Mouse (Mus musculus) kidney, embryonic 16.5 days (tissue): ENCODE data around the gene Ecpas. TPM values are rescaled to one million over a fixed set of nuclear protein-coding genes. Genes with fewer than 3 reads are reported as not detected.

Experiments
- ATAC-seq: fragments of 200-750 bp; cut with Nextera tagmentation; 2 replicates; pipeline ENCODE4 v1.8.0; 2017; ENCODE audit warnings: moderate TSS enrichment; ENCODE audit not compliant: low FRiP score, low TSS enrichment
- H3K27ac ChIP-seq: fragments of 300-500 bp; sonication (generic); 2 replicates; pipeline ENCODE4 v1.5.1; 2014; ENCODE audit warnings: low read length
- H3K27me3 ChIP-seq: fragments of 300-500 bp; sonication (generic); 2 replicates; pipeline ENCODE4 v1.6.1; 2014; ENCODE audit warnings: low read length, control low read depth, mixed read lengths; ENCODE audit not compliant: insufficient read depth
- H3K36me3 ChIP-seq: fragments of 300-500 bp; sonication (generic); 2 replicates; pipeline ENCODE4 v1.6.1; 2014; ENCODE audit warnings: low read length, control low read depth, mixed read lengths; ENCODE audit not compliant: insufficient read depth
- H3K4me1 ChIP-seq: fragments of 300-500 bp; sonication (generic); 2 replicates; pipeline ENCODE4 v1.6.1; 2014; ENCODE audit warnings: low read length, control low read depth, mixed read lengths; ENCODE audit not compliant: insufficient read depth
- H3K4me2 ChIP-seq: fragments of 300-500 bp; sonication (generic); replicated peaks from 2 replicates; pipeline ENCODE4 v1.6.1; 2014; ENCODE audit warnings: low read depth, low read length
- H3K4me3 ChIP-seq: fragments of 300-500 bp; sonication (generic); 2 replicates; pipeline ENCODE4 v1.5.1; 2014; ENCODE audit warnings: mild to moderate bottlenecking, low read length
- H3K9ac ChIP-seq: fragments of 300-500 bp; sonication (generic); replicated peaks from 2 replicates; pipeline ENCODE4 v1.6.1; 2014; ENCODE audit warnings: low read length
- H3K9me3 ChIP-seq: fragments of 300-500 bp; sonication (generic); 2 replicates; pipeline ENCODE4 v1.6.1; 2016; ENCODE audit warnings: low read length, control low read depth
- WGBS: fragments of 180-500 bp; shearing (Covaris S2); extraction: QIAGEN DNeasy Blood & Tissue Kit; methylation state at CpG from one replicate; pipeline ENCODE4 v1.1.7; 2014; 5-methylcytosine and 5-hydroxymethylcytosine counted together
- polyA plus RNA-seq: library from polyadenylated mRNA; unstranded; fragments of >200 nt; fragmentation: Nextera tagmentation; extraction: Ambion mirVana; gene quantifications from 2 replicates; pipeline ENCODE4 v1.2.1, GENCODE M21; 2015

Ecpas gene
- polyA plus RNA-seq, 1 experiment from 2014 or later: 29.9 TPM

DNA sequence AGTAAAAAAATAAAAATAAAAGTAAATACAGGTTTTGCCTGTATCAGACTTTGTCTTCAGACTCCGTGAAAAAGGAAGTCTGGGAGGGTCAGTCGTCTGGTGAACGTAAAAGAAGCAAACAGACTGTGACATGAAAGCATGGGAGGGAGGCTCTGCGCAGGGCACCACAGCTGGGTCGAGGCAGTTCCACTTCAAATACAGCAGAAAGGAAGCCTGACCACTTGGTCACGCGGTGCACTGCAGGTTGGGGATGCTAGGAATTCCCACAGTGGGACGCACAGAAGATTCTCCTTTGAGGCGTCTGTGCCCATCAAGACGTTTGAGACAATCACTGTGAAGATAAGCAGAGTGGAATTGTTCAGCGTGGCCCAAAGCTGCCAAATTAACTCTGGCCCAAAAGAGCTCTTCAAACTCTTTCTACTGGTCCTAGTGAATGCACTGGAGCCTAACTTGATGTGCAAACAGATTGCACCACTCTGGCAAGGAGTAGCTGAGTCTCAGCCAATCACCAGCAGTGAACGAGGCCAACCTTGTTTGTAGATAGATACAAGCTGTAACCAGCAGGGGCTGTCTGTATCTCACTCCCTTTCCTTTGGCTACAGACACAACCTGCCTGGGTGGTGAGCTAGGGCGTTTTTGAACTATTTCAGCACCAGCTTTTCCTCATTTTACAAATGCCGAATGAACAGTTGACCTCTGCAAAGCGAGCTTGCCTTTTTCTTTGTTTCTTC is 22.4 kb upstream of the Ecpas start:
- Histone ChIP-seq H3K36me3 (no peaks in the 10 kb centered on the region), H3K27me3 (no peaks in the 10 kb centered on the region), H3K27ac (no peak overlapping the region), H3K4me1 (peaks cover 5% of the 10 kb centered on the region; the same call in 1 of the 2 replicates), H3K9me3 (0 out of 2 replicates have a peak, but pooled peaks cover 6% of the 10 kb centered on the region), H3K9ac (no peak overlapping the region), H3K4me3 (no peak overlapping the region), H3K4me2 (no peak overlapping the region)
- peak; percentile 85; the same call in 1 of the 2 replicates for ATAC-seq
- 35% methylated on average over 15 of the region's 15 CpGs for WGBS

DNA sequence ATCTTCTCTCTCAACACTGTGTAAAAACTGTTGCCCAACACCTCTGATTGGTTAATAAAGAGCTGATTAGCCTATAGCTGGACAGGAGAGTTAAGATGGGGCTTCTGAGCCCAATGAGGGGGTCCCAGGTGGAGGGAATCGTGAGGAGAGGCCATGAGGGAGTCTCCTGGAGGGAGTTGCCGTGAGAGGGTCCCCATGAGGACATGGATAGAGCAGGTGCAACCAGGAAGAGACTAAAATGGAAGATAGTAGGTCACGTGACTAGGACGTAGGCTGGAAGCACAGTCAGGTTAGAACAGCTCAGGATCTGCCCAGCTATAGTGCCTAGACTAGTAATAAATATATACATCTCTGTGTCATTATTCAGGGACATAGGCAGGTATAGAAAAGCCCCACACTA is 21.8 kb upstream of the Ecpas start:
- H3K4me2 ChIP-seq: no peak overlapping the region
- no peaks in the 10 kb centered on the region for H3K27me3 ChIP-seq
- 0 out of 2 replicates have a peak, but pooled peaks have one; percentile 23 for ATAC-seq
- H3K9me3 ChIP-seq: 0 out of 2 replicates have a peak, but pooled peaks cover 6% of the 10 kb centered on the region
- no peak overlapping the region for H3K27ac ChIP-seq
- no peak overlapping the region for H3K9ac ChIP-seq
- no peak overlapping the region for H3K4me3 ChIP-seq
- peaks cover 5% of the 10 kb centered on the region; the same call in 1 of the 2 replicates for H3K4me1 ChIP-seq
- no peaks in the 10 kb centered on the region for H3K36me3 ChIP-seq
- WGBS: 83% methylated on average over 4 of the region's 4 CpGs

DNA sequence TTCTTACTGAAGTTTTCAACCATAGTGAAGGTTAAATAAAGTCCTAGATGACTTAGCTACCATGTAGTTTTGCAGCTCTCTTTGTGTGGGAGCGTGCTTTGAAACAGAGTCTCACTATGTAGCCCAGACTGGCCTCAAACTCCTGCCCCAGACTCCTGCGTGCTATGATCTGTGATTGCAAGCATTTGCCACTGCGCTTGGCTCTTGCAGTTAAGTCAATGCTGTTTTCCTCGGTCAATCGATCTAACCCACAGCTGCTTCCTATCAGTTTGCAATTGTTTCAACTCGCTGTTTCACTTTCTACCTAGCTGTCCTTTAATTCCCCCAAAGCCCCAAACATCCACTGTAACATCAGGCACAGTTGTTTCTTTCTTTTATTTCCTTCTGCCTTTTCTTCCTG is 20.0 kb upstream of the Ecpas start:
- peaks cover 5% of the 10 kb centered on the region; the same call in 1 of the 2 replicates for H3K4me1 ChIP-seq
- ATAC-seq: no peak
- H3K9me3 ChIP-seq: 0 out of 2 replicates have a peak, but pooled peaks cover 6% of the 10 kb centered on the region
- H3K27me3 ChIP-seq: no peaks in the 10 kb centered on the region
- 82% methylated on average over 6 of the region's 6 CpGs for WGBS
- no peak overlapping the region for H3K4me3 ChIP-seq
- no peak overlapping the region for H3K4me2 ChIP-seq
- H3K36me3 ChIP-seq: no peaks in the 10 kb centered on the region
- no peak overlapping the region for H3K27ac ChIP-seq
- H3K9ac ChIP-seq: no peak overlapping the region

DNA sequence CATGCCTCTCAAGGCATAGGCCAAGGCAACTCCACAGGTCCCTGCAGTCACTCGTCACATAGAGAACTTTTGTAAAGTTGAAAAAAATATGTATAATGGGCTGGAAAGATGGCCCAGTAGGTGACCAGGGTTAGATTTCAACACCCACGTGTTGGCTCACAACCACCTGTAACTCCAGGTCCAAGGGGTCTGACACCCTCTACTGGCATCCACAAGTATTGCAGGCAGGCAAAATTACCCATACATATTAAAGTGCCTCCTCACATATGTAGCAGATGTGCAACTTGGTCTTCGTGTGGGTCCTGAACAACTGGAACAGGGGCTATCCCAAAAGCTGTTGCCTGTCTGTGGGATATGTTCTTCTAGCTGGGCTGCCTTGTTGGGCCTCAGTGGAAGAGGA is 15.1 kb upstream of the Ecpas start:
- H3K4me2 ChIP-seq: no peak overlapping the region
- no peaks in the 10 kb centered on the region for H3K36me3 ChIP-seq
- H3K9ac ChIP-seq: no peak overlapping the region
- no peak for ATAC-seq
- H3K4me1 ChIP-seq: no peaks in the 10 kb centered on the region
- H3K27ac ChIP-seq: no peak overlapping the region
- no peaks in the 10 kb centered on the region for H3K27me3 ChIP-seq
- no peak overlapping the region for H3K4me3 ChIP-seq
- 54% methylated on average over 3 of the region's 3 CpGs for WGBS
- 0 out of 2 replicates have a peak, but pooled peaks cover under 1% of the 10 kb centered on the region for H3K9me3 ChIP-seq

GRCm38 (mm10) chr4:58926120-58926519 is 13.6 kb upstream of the Ecpas start:
- Histone ChIP-seq H3K27me3 (no peaks in the 10 kb centered on the region), H3K4me2 (no peak overlapping the region), H3K4me1 (no peaks in the 10 kb centered on the region), H3K9ac (no peak overlapping the region), H3K9me3 (no peaks in the 10 kb centered on the region), H3K27ac (no peak overlapping the region), H3K4me3 (no peak overlapping the region), H3K36me3 (no peaks in the 10 kb centered on the region)
- no peak for ATAC-seq
- WGBS: 18% methylated on average over 2 of the region's 2 CpGs

DNA sequence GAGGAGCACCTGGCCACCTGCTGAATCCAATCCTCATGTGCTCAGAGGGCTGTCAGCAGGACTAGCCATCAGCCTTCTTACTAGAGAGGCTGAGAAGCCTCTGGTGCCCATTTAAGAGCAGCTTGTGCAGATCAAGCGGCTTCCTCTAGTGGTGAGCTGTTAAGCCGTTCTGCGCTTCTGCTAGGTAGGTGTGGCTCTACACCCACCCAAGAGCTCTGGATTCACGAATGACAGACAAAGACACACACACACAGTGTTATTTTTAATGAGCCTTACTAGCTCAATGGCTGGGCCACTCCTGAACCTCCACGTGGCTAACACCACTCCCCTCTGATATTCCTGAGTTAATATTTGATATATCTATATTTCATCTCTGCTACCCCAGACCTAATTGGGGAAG is 13.1 kb upstream of the Ecpas start:
- Histone ChIP-seq H3K9me3 (no peaks in the 10 kb centered on the region), H3K4me2 (no peak overlapping the region), H3K27ac (no peak overlapping the region), H3K36me3 (no peaks in the 10 kb centered on the region), H3K9ac (no peak overlapping the region), H3K4me3 (no peak overlapping the region), H3K4me1 (no peaks in the 10 kb centered on the region), H3K27me3 (no peaks in the 10 kb centered on the region)
- no peak for ATAC-seq
- 29% methylated on average over 5 of the region's 5 CpGs for WGBS

GRCm38 (mm10) chr4:58923933-58924332 is 11.4 kb upstream of the Ecpas start:
- WGBS: 86% methylated on average over 2 of the region's 2 CpGs

DNA sequence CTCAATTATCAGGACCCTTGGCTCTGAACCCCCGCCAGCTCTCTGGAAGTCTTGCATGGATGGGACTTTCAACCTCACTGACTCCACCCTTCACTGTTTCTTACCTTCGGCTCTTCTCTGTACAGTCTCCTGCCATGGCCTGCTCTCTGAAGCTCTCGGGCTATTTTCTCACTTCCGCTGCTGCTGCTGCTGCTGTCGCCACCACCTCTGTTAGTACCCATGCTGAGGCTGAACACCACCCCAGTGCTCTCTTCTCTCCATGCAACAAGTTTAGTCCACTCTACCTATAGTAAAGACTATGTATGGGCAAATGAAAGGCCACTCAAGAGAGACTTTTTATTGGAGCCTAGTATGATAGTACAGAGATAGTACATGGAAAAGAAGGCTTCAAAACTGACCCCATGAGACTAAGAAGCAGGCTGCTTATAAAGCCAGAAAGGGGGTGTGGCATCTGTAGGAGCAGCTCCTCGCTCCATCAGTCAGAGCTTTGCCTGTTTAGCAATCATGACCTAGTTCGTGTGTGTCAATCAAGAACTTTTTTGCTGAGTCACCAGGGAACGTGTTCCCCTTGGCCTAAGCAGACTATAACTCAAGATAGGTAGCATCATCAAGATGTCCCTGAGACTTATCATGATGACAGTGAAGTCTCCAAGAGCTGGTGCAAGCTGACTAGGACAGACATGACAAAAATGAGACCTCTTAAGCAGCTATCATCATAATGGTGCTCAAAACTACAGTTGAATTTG is 2.7 kb upstream of the Ecpas start:
- Histone ChIP-seq H3K27me3 (no peaks in the 10 kb centered on the region), H3K4me1 (peaks cover 14% of the 10 kb centered on the region), H3K9me3 (no peaks in the 10 kb centered on the region), H3K4me2 (no peak overlapping the region), H3K36me3 (no peaks in the 10 kb centered on the region), H3K4me3 (no peak overlapping the region), H3K9ac (no peak overlapping the region), H3K27ac (no peak overlapping the region)
- ATAC-seq: no peak
- 77% methylated on average over 8 of the region's 8 CpGs for whole genome bisulfite sequencing

More at GRCm38 (mm10) chr4:58923933-58924332, 11.4 kb upstream of the Ecpas start:
- no peak overlapping the region for H3K9ac ChIP-seq
- no peaks in the 10 kb centered on the region for H3K9me3 ChIP-seq
- H3K4me2 ChIP-seq: no peak overlapping the region
- no peak overlapping the region for H3K27ac ChIP-seq
- no peak overlapping the region for H3K4me3 ChIP-seq
- ATAC-seq: no peak
- no peaks in the 10 kb centered on the region for H3K27me3 ChIP-seq
- no peaks in the 10 kb centered on the region for H3K4me1 ChIP-seq
- no peaks in the 10 kb centered on the region for H3K36me3 ChIP-seq

GRCm38 (mm10) chr4:58913336-58914026 is 932 bp upstream of the Ecpas start:
- no peaks in the 10 kb centered on the region for H3K27me3 ChIP-seq
- peak overlapping the region; percentile 56; the same call in 1 of the 2 replicates for H3K4me2 ChIP-seq
- 31% methylated on average over 3 of the region's 3 CpGs for WGBS
- no peaks in the 10 kb centered on the region for H3K36me3 ChIP-seq
- H3K27ac ChIP-seq: no peak overlapping the region
- ATAC-seq: no peak
- no peaks in the 10 kb centered on the region for H3K9me3 ChIP-seq
- no peak overlapping the region for H3K4me3 ChIP-seq
- H3K9ac ChIP-seq: no peak overlapping the region
- H3K4me1 ChIP-seq: peaks cover 17% of the 10 kb centered on the region
